Mouse (Mus musculus) neural tube, embryonic 12.5 days (tissue): Measurements from ENCODE around the gene Stx11. TPM values are rescaled to one million over a fixed set of nuclear protein-coding genes. Genes with fewer than 3 reads are reported as not detected.
A peak's percentile ranks its signal among the peaks of the same experiment; 100 is the strongest.

Source experiments
- ATAC-seq: fragments of 200-750 bp; cut with Nextera tagmentation; 2 replicates; pipeline ENCODE4 v1.8.0; 2017; ENCODE audit warnings: low read depth, mild to moderate bottlenecking, moderate TSS enrichment, moderate library complexity; ENCODE audit not compliant: low FRiP score
- H3K27ac ChIP-seq: fragments of 300-500 bp; sonication (generic); 2 replicates; pipeline ENCODE4 v1.5.1; 2016
- H3K27me3 ChIP-seq: fragments of 300-500 bp; sonication (generic); replicated peaks from 2 replicates; pipeline ENCODE4 v1.6.1; 2016; ENCODE audit warnings: mild to moderate bottlenecking
- H3K36me3 ChIP-seq: fragments of 300-500 bp; sonication (generic); 2 replicates; pipeline ENCODE4 v1.6.1; 2016; ENCODE audit warnings: mild to moderate bottlenecking
- H3K4me1 ChIP-seq: fragments of 300-500 bp; sonication (generic); 2 replicates; pipeline ENCODE4 v1.6.1; 2016
- H3K4me2 ChIP-seq: fragments of 300-500 bp; sonication (generic); replicated peaks from 2 replicates; pipeline ENCODE4 v1.6.1; 2016; ENCODE audit warnings: mild to moderate bottlenecking
- H3K4me3 ChIP-seq: fragments of 300-500 bp; sonication (generic); 2 replicates; pipeline ENCODE4 v1.5.1; 2016
- H3K9ac ChIP-seq: fragments of 300-500 bp; sonication (generic); 2 replicates; pipeline ENCODE4 v1.6.1; 2016; ENCODE audit warnings: mild to moderate bottlenecking
- H3K9me3 ChIP-seq: fragments of 300-500 bp; sonication (generic); 2 replicates; pipeline ENCODE4 v1.6.1; 2016; ENCODE audit warnings: mild to moderate bottlenecking
- WGBS: fragments of 180-500 bp; shearing (Covaris S2); methylation state at CpG from one replicate; pipeline ENCODE4 v1.1.7; 2016; 5-methylcytosine and 5-hydroxymethylcytosine counted together
- polyA plus RNA-seq: library from polyadenylated mRNA; unstranded; fragments of >200 nt; fragmentation: Nextera tagmentation; extraction: Ambion mirVana; gene quantifications from 2 replicates; pipeline ENCODE4 v1.2.1, GENCODE M21; 2016

Gene Stx11
- polyA plus RNA-seq, 1 experiment from 2014 or later: 4.5 TPM

GRCm38 (mm10) chr10:12922574-12923353, 41.3 kb downstream of the Stx11 start:
- WGBS: under 1% methylated on average over 55 of the region's 55 CpGs
- peak overlapping the region; percentile 66 for H3K9ac ChIP-seq
- H3K27me3 ChIP-seq: no peaks in the 10 kb centered on the region
- peak overlapping the region; percentile 47; the same call in 1 of the 2 replicates for H3K27ac ChIP-seq
- peak overlapping the region; percentile 60 for H3K4me3 ChIP-seq
- peak; percentile 95 for ATAC-seq
- peaks cover 7% of the 10 kb centered on the region; the same call in 1 of the 2 replicates for H3K4me1 ChIP-seq
- H3K36me3 ChIP-seq: no peaks in the 10 kb centered on the region
- no peaks in the 10 kb centered on the region for H3K9me3 ChIP-seq
- H3K4me2 ChIP-seq: peak overlapping the region; percentile 65

- H3K9ac ChIP-seq: no peak overlapping the region
- peak overlapping the region; percentile 65 for H3K4me2 ChIP-seq
- H3K9me3 ChIP-seq: no peaks in the 10 kb centered on the region
- WGBS: 4% methylated on average over 13 of the region's 13 CpGs
- no peaks in the 10 kb centered on the region for H3K27me3 ChIP-seq
- no peak overlapping the region for H3K27ac ChIP-seq
- no peaks in the 10 kb centered on the region for H3K36me3 ChIP-seq
- peaks cover 7% of the 10 kb centered on the region; the same call in 1 of the 2 replicates for H3K4me1 ChIP-seq
- H3K4me3 ChIP-seq: peak overlapping the region; percentile 60
- peak; percentile 37 for ATAC-seq
Observed at GRCm38 (mm10) chr10:12922077-12922573, 42.0 kb downstream of the Stx11 start.

GRCm38 (mm10) chr10:12921551-12922040, 42.5 kb downstream of the Stx11 start:
- Histone ChIP-seq H3K27me3 (no peaks in the 10 kb centered on the region), H3K9me3 (no peaks in the 10 kb centered on the region), H3K4me2 (0 out of 2 replicates have a peak overlapping the region, but pooled peaks have one; percentile 65), H3K4me1 (peaks cover 7% of the 10 kb centered on the region; the same call in 1 of the 2 replicates), H3K36me3 (no peaks in the 10 kb centered on the region), H3K27ac (no peak overlapping the region), H3K4me3 (no peak overlapping the region), H3K9ac (no peak overlapping the region)
- 57% methylated on average over 11 of the region's 11 CpGs for WGBS
- ATAC-seq: no peak

- no peak overlapping the region for H3K9ac ChIP-seq
- ATAC-seq: no peak
- no peak overlapping the region for H3K27ac ChIP-seq
- WGBS: 46% methylated on average over 5 of the region's 5 CpGs
- H3K4me3 ChIP-seq: no peak overlapping the region
- no peaks in the 10 kb centered on the region for H3K9me3 ChIP-seq
- H3K36me3 ChIP-seq: no peaks in the 10 kb centered on the region
- H3K4me2 ChIP-seq: no peak overlapping the region
- H3K4me1 ChIP-seq: peaks cover 7% of the 10 kb centered on the region; the same call in 1 of the 2 replicates
- H3K27me3 ChIP-seq: no peaks in the 10 kb centered on the region
Observed at GRCm38 (mm10) chr10:12919287-12919686, 44.8 kb downstream of the Stx11 start.

GRCm38 (mm10) chr10:12917626-12918025, 46.5 kb downstream of the Stx11 start:
- Histone ChIP-seq H3K27me3 (no peaks in the 10 kb centered on the region), H3K27ac (no peak overlapping the region), H3K36me3 (no peaks in the 10 kb centered on the region), H3K4me2 (no peak overlapping the region), H3K4me3 (no peak overlapping the region), H3K9ac (no peak overlapping the region), H3K9me3 (no peaks in the 10 kb centered on the region), H3K4me1 (no peaks in the 10 kb centered on the region)
- WGBS: 10% methylated on average over 1 of the region's 1 CpGs
- no peak for ATAC-seq

GRCm38 (mm10) chr10:12916376-12916775, 47.7 kb downstream of the Stx11 start:
- Histone ChIP-seq H3K9me3 (no peaks in the 10 kb centered on the region), H3K36me3 (no peaks in the 10 kb centered on the region), H3K4me1 (no peaks in the 10 kb centered on the region), H3K27ac (no peak overlapping the region), H3K9ac (no peak overlapping the region), H3K4me2 (no peak overlapping the region), H3K27me3 (no peaks in the 10 kb centered on the region), H3K4me3 (no peak overlapping the region)
- 95% methylated on average over 6 of the region's 6 CpGs for WGBS
- ATAC-seq: no peak

GRCm38 (mm10) chr10:12915826-12916225, 48.3 kb downstream of the Stx11 start:
- H3K27ac ChIP-seq: no peak overlapping the region
- H3K4me1 ChIP-seq: no peaks in the 10 kb centered on the region
- H3K4me3 ChIP-seq: no peak overlapping the region
- no peaks in the 10 kb centered on the region for H3K9me3 ChIP-seq
- H3K36me3 ChIP-seq: no peaks in the 10 kb centered on the region
- no peak overlapping the region for H3K4me2 ChIP-seq
- 85% methylated on average over 7 of the region's 7 CpGs for WGBS
- no peaks in the 10 kb centered on the region for H3K27me3 ChIP-seq
- no peak for ATAC-seq
- H3K9ac ChIP-seq: no peak overlapping the region

- WGBS: 96% methylated on average over 1 of the region's 1 CpGs
- no peak for ATAC-seq
- Histone ChIP-seq H3K9ac (no peak overlapping the region), H3K4me3 (no peak overlapping the region), H3K27me3 (no peaks in the 10 kb centered on the region), H3K27ac (no peak overlapping the region), H3K9me3 (no peaks in the 10 kb centered on the region), H3K4me1 (no peaks in the 10 kb centered on the region), H3K4me2 (no peak overlapping the region), H3K36me3 (no peaks in the 10 kb centered on the region)
Observed at GRCm38 (mm10) chr10:12914203-12914602, 49.9 kb downstream of the Stx11 start.

GRCm38 (mm10) chr10:12911981-12912530, 52.0 kb downstream of the Stx11 start:
- Histone ChIP-seq H3K4me3 (no peak overlapping the region), H3K9ac (no peak overlapping the region), H3K4me2 (0 out of 2 replicates have a peak overlapping the region, but pooled peaks have one; percentile 7), H3K4me1 (no peaks in the 10 kb centered on the region), H3K27ac (no peak overlapping the region), H3K9me3 (no peaks in the 10 kb centered on the region), H3K36me3 (no peaks in the 10 kb centered on the region), H3K27me3 (no peaks in the 10 kb centered on the region)
- 63% methylated on average over 11 of the region's 11 CpGs for WGBS
- ATAC-seq: 0 out of 2 replicates have a peak, but pooled peaks have one; percentile 38

GRCm38 (mm10) chr10:12911451-12911850, 52.6 kb downstream of the Stx11 start:
- WGBS: 88% methylated on average over 13 of the region's 13 CpGs
- H3K27ac ChIP-seq: no peak overlapping the region

GRCm38 (mm10) chr10:12909891-12910290, 54.2 kb downstream of the Stx11 start:
- H3K27ac ChIP-seq: no peak overlapping the region
- H3K4me1 ChIP-seq: no peaks in the 10 kb centered on the region
- 94% methylated on average over 2 of the region's 2 CpGs for WGBS
- no peak overlapping the region for H3K4me3 ChIP-seq
- no peaks in the 10 kb centered on the region for H3K36me3 ChIP-seq
- ATAC-seq: no peak
- no peaks in the 10 kb centered on the region for H3K9me3 ChIP-seq
- no peak overlapping the region for H3K4me2 ChIP-seq
- no peaks in the 10 kb centered on the region for H3K27me3 ChIP-seq
- H3K9ac ChIP-seq: no peak overlapping the region

More at GRCm38 (mm10) chr10:12911451-12911850, 52.6 kb downstream of the Stx11 start:
- Histone ChIP-seq H3K4me2 (0 out of 2 replicates have a peak overlapping the region, but pooled peaks have one; percentile 7), H3K27me3 (no peaks in the 10 kb centered on the region), H3K9ac (no peak overlapping the region), H3K4me3 (no peak overlapping the region), H3K4me1 (no peaks in the 10 kb centered on the region), H3K36me3 (no peaks in the 10 kb centered on the region), H3K9me3 (no peaks in the 10 kb centered on the region)
- no peak for ATAC-seq

GRCm38 (mm10) chr10:12909179-12909578, 54.9 kb downstream of the Stx11 start:
- ATAC-seq: no peak
- Histone ChIP-seq H3K9ac (no peak overlapping the region), H3K27ac (no peak overlapping the region), H3K27me3 (no peaks in the 10 kb centered on the region), H3K4me1 (no peaks in the 10 kb centered on the region), H3K36me3 (no peaks in the 10 kb centered on the region), H3K4me2 (no peak overlapping the region), H3K9me3 (no peaks in the 10 kb centered on the region), H3K4me3 (no peak overlapping the region)
- 45% methylated on average over 1 of the region's 1 CpGs for WGBS
